Mouse (Mus musculus) megakaryocyte, embryonic 14.5 days (primary cell): Measurements from ENCODE around the gene Commd3. TPM values are rescaled to one million over a fixed set of nuclear protein-coding genes. Genes with fewer than 3 reads are reported as not detected.

Experiments used
- H3K27me3 ChIP-seq: replicated peaks from 2 replicates; pipeline ENCODE3; 2012; ENCODE audit warnings: inconsistent platforms
- H3K36me3 ChIP-seq: replicated peaks from 2 replicates; pipeline ENCODE3; 2012; ENCODE audit warnings: low read length, inconsistent platforms, mixed read lengths
- H3K4me1 ChIP-seq: 2 replicates; pipeline ENCODE4 v1.6.1; 2012; ENCODE audit warnings: inconsistent platforms
- H3K4me3 ChIP-seq: replicated peaks from 2 replicates; pipeline ENCODE3; 2012; ENCODE audit warnings: moderate library complexity, mild to moderate bottlenecking, inconsistent platforms
- H3K9me3 ChIP-seq: 2 replicates; pipeline ENCODE4 v1.6.1; 2012; ENCODE audit warnings: inconsistent platforms
- FLI1 ChIP-seq: IDR thresholded peaks from 2 replicates; pipeline ENCODE4 v1.6.1; 2012; ENCODE audit warnings: low read length, inconsistent platforms, mixed read lengths
- GATA1 ChIP-seq: IDR thresholded peaks from 3 replicates; pipeline ENCODE4 v1.6.1; 2012; ENCODE audit warnings: mixed read lengths, low read length, inconsistent platforms, borderline replicate concordance
- polyA plus RNA-seq: library from polyadenylated mRNA; stranded (reverse); fragments of >175 nt; gene quantifications from 2 replicates; pipeline ENCODE4 v1.2.3, GENCODE M21; 2012; ENCODE audit warnings: low replicate concordance; ENCODE audit not compliant: insufficient read depth

Commd3 gene
- polyA plus RNA-seq, result 48.7 and 223 TPM in 2 replicates

DNA sequence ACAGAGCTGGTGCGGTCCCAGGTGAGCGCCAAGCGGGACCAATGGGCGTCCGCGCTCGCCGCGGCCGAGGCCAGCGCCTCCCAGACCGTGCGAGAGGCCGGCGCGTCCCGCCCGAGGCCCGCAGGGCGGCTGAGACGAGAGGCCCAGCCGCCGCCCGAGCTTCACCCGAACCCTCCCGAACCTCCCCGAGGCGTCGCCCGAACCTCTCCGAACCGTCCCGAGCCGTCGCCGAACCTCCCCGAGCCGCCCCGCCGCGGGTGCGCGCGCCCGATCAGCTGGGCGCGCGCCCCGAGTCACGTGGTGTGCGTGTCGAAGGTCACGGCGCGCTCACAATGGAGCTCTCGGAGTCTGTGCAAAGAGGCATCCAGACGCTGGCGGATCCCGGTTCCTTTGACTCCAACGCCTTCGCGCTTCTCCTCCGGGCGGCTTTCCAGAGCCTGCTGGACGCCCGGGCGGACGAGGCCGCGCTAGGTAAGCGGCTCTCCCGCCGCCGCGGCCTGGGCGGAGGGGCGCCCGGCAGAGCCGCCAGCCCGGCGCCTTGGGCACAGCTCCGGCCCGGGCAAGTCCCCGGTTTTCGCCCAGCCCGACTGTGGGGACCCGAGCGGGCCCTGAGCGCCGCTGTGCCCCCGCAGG is at the start of gene Commd3:
TSS of gene Commd3 (plus strand) at position 252 of the 633 bp plus-strand sequence.
- H3K4me1 ChIP-seq, result peaks cover 15% of the 10 kb centered on the region; the same call in 1 of the 2 replicates
- peaks cover 3% of the 10 kb centered on the region for H3K27me3 ChIP-seq
- H3K4me3 ChIP-seq, result peak within 1 kb of the TSS; percentile 96
- peaks cover 13% of the 10 kb centered on the region for H3K36me3 ChIP-seq
- TF ChIP-seq FLI1 (no peak), GATA1 (no peak)
- H3K9me3 ChIP-seq, result no peaks in the 10 kb centered on the region

DNA sequence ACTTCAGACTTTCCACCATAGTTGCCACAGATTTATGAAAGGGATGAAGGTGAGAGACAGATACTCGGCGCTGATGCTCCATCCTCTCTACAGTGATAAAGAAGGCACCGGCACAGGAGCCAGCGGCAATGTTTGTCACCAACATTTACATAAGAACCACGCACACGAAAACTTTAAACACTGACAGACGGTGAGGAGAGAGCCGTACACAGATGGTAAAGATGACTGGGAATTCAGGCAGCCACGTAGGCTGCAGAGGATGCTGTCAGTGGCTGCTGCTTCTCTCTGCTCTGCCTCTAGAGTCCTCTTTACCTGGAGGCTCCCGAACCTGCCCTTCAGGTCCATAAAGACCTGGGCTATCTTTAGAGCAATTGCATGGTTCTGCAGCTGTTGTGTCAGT is 49.0 kb upstream of the Commd3 start:
- Histone ChIP-seq H3K9me3 (no peaks in the 10 kb centered on the region), H3K27me3 (peaks cover 5% of the 10 kb centered on the region), H3K4me1 (no peaks in the 10 kb centered on the region), H3K4me3 (no peak overlapping the region), H3K36me3 (no peaks in the 10 kb centered on the region)
- TF ChIP-seq GATA1, result no peak
- TF ChIP-seq FLI1, result no peak

DNA sequence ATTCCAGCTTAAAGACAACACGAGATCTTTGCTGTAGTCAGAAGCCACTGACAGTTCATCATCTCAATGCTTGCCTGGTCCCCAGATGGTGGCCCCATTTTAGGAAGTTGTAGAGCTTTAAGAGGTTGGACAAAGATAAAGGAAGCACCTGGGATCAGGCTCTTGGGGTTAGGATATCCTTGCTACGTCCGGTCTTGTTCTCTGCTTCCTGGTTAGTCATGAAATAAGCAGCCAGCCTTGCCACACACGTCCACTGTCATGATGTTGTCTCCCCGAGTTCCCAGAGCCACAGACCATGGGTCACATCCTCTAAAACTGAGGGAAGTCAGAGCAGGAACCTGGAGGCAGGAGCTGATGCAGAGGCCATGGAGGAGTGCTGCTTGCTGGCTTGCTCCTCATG is 41.6 kb upstream of the Commd3 start:
- peaks cover 4% of the 10 kb centered on the region for H3K27me3 ChIP-seq
- TF ChIP-seq GATA1, result no peak
- no peak for TF ChIP-seq FLI1

DNA sequence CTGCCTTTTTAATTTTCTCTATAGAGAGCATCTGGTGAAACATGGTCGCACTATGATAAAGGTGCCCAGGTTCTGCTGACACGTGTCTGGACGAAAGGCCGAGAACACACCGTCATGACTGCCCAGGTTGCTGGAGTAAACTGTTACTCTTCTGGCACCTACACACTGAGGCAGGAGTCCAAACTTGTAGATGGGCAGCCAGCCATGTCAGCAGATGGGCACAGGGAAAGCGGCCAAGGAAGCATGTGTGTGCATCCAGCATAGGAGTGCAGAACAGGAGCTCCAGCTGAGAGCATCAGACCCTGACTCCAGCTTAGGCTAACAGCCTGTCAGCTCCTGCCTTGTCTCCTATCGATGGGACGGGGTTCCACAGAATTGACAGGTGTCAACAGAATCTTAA is 37.1 kb upstream of the Commd3 start:
- TF ChIP-seq GATA1, result no peak
- TF ChIP-seq FLI1, result no peak
- peaks cover 6% of the 10 kb centered on the region for H3K27me3 ChIP-seq
- H3K9me3 ChIP-seq, result peaks cover 14% of the 10 kb centered on the region
- H3K4me1 ChIP-seq, result no peaks in the 10 kb centered on the region
- H3K36me3 ChIP-seq, result no peaks in the 10 kb centered on the region
- no peak overlapping the region for H3K4me3 ChIP-seq

More for the DNA sequence above, 41.6 kb upstream of the Commd3 start:
- Histone ChIP-seq H3K36me3 (no peaks in the 10 kb centered on the region), H3K4me1 (no peaks in the 10 kb centered on the region), H3K4me3 (no peak overlapping the region), H3K9me3 (no peaks in the 10 kb centered on the region; the same call in 1 of the 2 replicates)

DNA sequence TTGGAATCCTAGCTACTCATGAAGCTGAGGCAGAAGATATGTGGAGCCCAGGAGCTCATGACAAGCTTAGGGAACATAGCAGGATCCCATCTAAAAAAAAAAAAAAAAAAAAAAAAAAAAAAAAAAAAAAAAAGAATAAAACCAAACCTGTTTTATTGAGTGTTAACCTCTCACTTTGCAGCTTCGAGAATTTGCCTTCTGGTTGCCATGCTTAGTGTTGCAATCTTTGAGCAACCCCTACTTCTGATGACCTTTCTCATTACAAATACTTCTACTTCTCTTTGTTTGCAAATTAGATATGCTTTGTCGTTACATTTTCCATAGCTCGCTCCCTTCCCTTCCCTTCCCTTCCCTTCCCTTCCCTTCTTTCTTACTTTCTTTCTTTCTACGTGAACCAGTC is 23.6 kb upstream of the Commd3 start:
- TF ChIP-seq FLI1 (no peak), GATA1 (no peak)
- no peak overlapping the region for H3K4me3 ChIP-seq
- no peaks in the 10 kb centered on the region for H3K4me1 ChIP-seq
- H3K36me3 ChIP-seq, result no peaks in the 10 kb centered on the region
- H3K9me3 ChIP-seq, result peaks cover 16% of the 10 kb centered on the region
- no peaks in the 10 kb centered on the region for H3K27me3 ChIP-seq

DNA sequence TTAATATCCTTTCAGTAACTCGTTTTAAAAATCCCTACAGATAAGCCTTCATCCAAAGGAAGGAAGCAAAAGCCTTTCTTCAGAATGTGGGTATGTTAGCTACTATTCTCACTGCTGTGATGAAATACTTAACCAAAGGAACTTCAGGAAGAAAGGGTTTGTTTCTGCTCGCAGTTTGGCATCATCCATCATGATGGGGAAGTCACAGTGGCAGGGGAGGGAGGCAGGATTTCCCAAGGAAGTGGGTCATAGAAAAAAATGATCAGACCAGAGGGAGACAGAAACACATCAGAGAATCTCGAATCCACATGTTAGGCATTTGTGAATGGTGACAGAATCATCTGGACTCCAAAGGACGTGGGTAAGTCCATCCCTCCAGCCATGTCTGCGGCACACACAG is 17.4 kb upstream of the Commd3 start:
- Histone ChIP-seq H3K9me3 (no peaks in the 10 kb centered on the region), H3K36me3 (no peaks in the 10 kb centered on the region), H3K27me3 (peaks cover 4% of the 10 kb centered on the region), H3K4me1 (peaks cover 5% of the 10 kb centered on the region; the same call in 1 of the 2 replicates), H3K4me3 (no peak overlapping the region)
- TF ChIP-seq FLI1 (no peak), GATA1 (no peak)

DNA sequence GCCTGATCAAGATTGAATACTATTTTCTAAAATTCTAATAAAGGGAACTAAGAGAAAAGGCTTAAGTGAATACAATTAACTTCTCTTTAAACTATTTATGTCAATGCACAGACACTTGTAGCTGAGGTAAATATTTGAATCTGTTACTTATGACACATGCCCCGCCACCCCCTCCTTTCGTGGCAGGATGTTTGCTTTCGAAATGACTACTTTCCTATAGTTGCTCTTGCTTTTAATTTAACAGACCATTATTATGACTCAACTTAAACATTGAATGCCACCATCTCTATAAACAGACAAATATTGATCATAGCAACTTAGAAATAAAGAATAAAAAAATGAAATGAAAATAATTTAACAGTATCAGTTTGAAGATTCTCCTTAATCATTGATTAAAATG is 8.2 kb upstream of the Commd3 start:
- TF ChIP-seq FLI1 (no peak), GATA1 (no peak)
- Histone ChIP-seq H3K36me3 (no peaks in the 10 kb centered on the region), H3K27me3 (peaks cover 5% of the 10 kb centered on the region), H3K9me3 (no peaks in the 10 kb centered on the region), H3K4me1 (no peaks in the 10 kb centered on the region), H3K4me3 (no peak overlapping the region)

DNA sequence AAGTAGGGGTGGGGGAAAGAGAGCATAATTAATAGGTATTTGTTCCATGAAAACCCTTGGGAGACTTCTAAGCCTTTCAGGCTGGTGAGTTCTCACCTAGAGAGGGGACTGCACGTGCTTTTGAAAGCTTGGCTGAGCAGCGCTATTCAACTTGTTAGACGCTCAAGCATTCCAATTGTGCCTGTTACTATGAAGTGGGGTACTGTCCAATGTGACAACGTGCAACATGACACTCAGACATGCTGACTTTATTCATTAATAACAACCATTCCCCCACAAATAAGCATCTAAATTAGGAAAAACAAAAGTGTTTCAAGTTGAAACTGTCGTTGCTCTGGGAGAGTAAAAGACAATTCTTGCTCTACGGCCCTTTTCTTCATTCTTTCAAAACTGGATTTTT is 1.1 kb upstream of the Commd3 start:
- no peak for TF ChIP-seq FLI1
- no peak for TF ChIP-seq GATA1
- peaks cover 13% of the 10 kb centered on the region; the same call in 1 of the 2 replicates for H3K4me1 ChIP-seq
- H3K4me3 ChIP-seq, result no peak overlapping the region
- peaks cover 13% of the 10 kb centered on the region for H3K36me3 ChIP-seq
- H3K27me3 ChIP-seq, result peaks cover 3% of the 10 kb centered on the region
- no peaks in the 10 kb centered on the region for H3K9me3 ChIP-seq

DNA sequence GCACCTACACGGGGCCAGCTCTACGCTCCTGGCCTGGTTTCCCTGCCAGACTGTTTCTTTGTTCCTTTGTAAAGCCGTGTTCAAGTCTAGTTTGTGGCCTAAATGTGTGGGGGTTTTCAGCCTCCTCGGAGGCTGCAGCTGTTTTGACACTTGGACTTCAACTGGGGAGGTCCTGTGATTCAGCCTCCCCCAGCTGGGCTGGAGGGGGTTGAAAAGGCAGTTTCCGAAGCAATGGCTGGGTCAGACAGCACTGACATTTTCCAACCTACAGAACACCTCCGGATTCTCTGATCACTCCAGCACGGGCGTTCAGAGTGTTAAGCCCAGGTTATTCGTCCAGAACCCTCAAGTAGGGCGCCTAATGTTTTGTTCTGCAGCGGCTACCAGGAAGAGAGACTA is 581 bp downstream of the Commd3 start:
- Histone ChIP-seq H3K27me3 (peaks cover 6% of the 10 kb centered on the region), H3K4me3 (peak overlapping the region; percentile 96), H3K4me1 (peaks cover 15% of the 10 kb centered on the region; the same call in 1 of the 2 replicates), H3K36me3 (peaks cover 13% of the 10 kb centered on the region), H3K9me3 (no peaks in the 10 kb centered on the region)
- TF ChIP-seq GATA1 (no peak), FLI1 (no peak)

DNA sequence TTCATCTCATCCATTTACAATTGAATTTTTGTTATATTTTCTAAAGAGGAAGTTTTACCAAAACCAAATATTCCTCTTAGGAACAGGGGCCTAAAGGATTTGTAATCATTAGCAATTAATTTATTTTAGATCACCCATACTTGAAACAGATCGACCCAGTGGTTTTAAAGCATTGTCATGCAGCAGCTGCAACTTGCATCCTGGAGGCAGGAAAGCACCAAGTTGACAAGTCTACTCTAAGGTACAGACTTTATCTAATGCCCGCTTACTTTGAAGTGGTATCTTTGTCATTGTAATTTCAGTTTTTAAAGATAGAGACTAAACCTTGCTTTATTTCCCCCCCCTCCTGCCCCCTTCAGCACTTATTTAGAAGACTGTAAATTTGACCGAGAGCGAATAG is 1.6 kb downstream of the Commd3 start:
- no peaks in the 10 kb centered on the region for H3K9me3 ChIP-seq
- H3K4me3 ChIP-seq, result peak overlapping the region; percentile 96
- H3K36me3 ChIP-seq, result peaks cover 13% of the 10 kb centered on the region
- H3K27me3 ChIP-seq, result peaks cover 14% of the 10 kb centered on the region
- TF ChIP-seq GATA1, result no peak
- no peak for TF ChIP-seq FLI1
- peaks cover 21% of the 10 kb centered on the region for H3K4me1 ChIP-seq
